Mouse (Mus musculus) forebrain, embryonic 11.5 days (tissue): ENCODE measurements at regions not wholly inside any gene's neighbourhood (a gene's known extent, or its start where the extent isn't known, plus 50 kb on each side); places are given as distances from the start of the nearest gene placed in this dataset.

Source experiments
- ATAC-seq: fragments of 200-750 bp; cut with Nextera tagmentation; replicated peaks from 2 replicates; pipeline ENCODE4 v1.8.0; 2017; ENCODE audit warnings: moderate TSS enrichment; ENCODE audit not compliant: low FRiP score
- DNase-seq: peaks from one replicate; pipeline ENCODE4 v3.0.0-alpha.2; 2017; ENCODE audit warnings: low spot score
- H3K27ac ChIP-seq: fragments of 300-500 bp; sonication (generic); 2 replicates; pipeline ENCODE4 v1.5.1; 2014; ENCODE audit warnings: low read depth, low read length
- H3K27me3 ChIP-seq: fragments of 300-500 bp; sonication (generic); 2 replicates; pipeline ENCODE4 v1.6.1; 2014; ENCODE audit warnings: mild to moderate bottlenecking, low read length, mixed read lengths; ENCODE audit not compliant: control insufficient read depth, insufficient read depth
- H3K36me3 ChIP-seq: fragments of 300-500 bp; sonication (generic); 2 replicates; pipeline ENCODE4 v1.6.1; 2014; ENCODE audit warnings: mild to moderate bottlenecking, low read length, moderate library complexity, mixed read lengths; ENCODE audit not compliant: control insufficient read depth, insufficient read depth
- H3K4me1 ChIP-seq: fragments of 300-500 bp; sonication (generic); replicated peaks from 2 replicates; pipeline ENCODE4 v1.6.1; 2014; ENCODE audit warnings: low read length, mixed read lengths; ENCODE audit not compliant: control insufficient read depth, insufficient read depth
- H3K4me2 ChIP-seq: fragments of 300-500 bp; sonication (generic); 2 replicates; pipeline ENCODE4 v1.6.1; 2014; ENCODE audit warnings: low read depth, mild to moderate bottlenecking, low read length, moderate library complexity, mixed read lengths; ENCODE audit not compliant: severe bottlenecking
- H3K4me3 ChIP-seq: fragments of 300-500 bp; sonication (generic); 2 replicates; pipeline ENCODE4 v1.5.1; 2014; ENCODE audit warnings: low read depth, low read length
- H3K9ac ChIP-seq: fragments of 300-500 bp; sonication (generic); 2 replicates; pipeline ENCODE4 v1.6.1; 2014; ENCODE audit warnings: low read length
- H3K9me3 ChIP-seq: fragments of 300-500 bp; sonication (generic); 2 replicates; pipeline ENCODE4 v1.6.1; 2016; ENCODE audit warnings: low read length, mixed read lengths; ENCODE audit not compliant: control insufficient read depth
- WGBS: fragments of 180-500 bp; shearing (Covaris S2); extraction: QIAGEN DNeasy Blood & Tissue Kit; methylation state at CpG from one replicate; pipeline ENCODE4 v1.1.7; 2014; 5-methylcytosine and 5-hydroxymethylcytosine counted together

DNA sequence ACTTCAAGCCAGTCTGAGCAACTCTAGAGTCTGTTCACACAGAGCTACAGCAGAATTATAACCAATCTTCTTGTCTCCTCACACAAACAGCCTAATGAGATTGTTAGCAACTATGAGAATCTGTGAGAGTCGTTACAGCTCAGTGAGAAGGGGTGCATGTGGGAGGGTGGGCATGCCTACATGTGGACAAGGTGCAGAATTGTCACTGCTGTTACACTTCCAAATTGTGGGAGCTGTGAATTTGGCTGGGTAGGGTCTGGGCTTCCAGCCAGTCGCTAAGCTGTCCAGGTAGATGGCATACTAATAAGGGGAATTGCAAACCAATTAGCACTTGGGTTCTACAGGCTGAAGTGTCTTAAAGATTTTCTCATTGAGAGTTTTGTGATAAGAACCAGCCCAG is 762.1 kb downstream of the Gm826 start:
- Histone ChIP-seq H3K9me3 (no peaks in the 10 kb centered on the region), H3K9ac (no peak overlapping the region), H3K4me3 (no peak overlapping the region), H3K27ac (no peak overlapping the region), H3K4me1 (no peaks in the 10 kb centered on the region), H3K4me2 (no peak overlapping the region), H3K27me3 (no peaks in the 10 kb centered on the region), H3K36me3 (no peaks in the 10 kb centered on the region)
- no peak for DNase-seq
- whole genome bisulfite sequencing = 78% methylated on average over 2 of the region's 2 CpGs
- no peak for ATAC-seq

DNA sequence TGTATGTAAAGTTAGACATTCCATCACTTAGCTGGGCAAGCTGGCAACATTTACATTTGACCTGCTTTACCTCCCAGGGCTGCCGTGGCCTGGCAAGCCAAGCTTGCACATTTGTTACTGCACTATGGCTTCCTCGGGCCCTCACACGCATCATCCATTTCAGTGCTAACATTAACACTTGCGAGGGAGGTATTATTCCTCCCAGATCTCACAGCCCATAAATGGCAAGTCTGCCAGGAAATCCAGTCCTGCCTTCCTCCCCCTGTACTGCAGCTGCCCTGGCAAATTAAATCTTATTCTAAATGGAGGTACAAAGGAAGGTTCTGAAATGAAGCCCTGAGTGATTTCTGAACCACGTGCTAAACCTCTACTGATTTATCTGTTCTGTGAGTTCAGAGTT is 758.7 kb downstream of the Gm826 start:
- ATAC-seq = no peak
- Histone ChIP-seq H3K9ac (no peak overlapping the region), H3K36me3 (no peaks in the 10 kb centered on the region), H3K27ac (no peak overlapping the region), H3K9me3 (no peaks in the 10 kb centered on the region), H3K4me2 (no peak overlapping the region), H3K4me3 (no peak overlapping the region), H3K4me1 (no peaks in the 10 kb centered on the region), H3K27me3 (no peaks in the 10 kb centered on the region)
- WGBS = 91% methylated on average over 5 of the region's 5 CpGs
- no peak for DNase-seq

- no peaks in the 10 kb centered on the region for H3K4me1 ChIP-seq
- no peak for DNase-seq
- H3K27ac ChIP-seq = no peak overlapping the region
- H3K9me3 ChIP-seq = no peaks in the 10 kb centered on the region
- H3K36me3 ChIP-seq = no peaks in the 10 kb centered on the region
- H3K4me2 ChIP-seq = no peak overlapping the region
- H3K27me3 ChIP-seq = no peaks in the 10 kb centered on the region
- H3K9ac ChIP-seq = no peak overlapping the region
- no peak for ATAC-seq
- 40% methylated on average over 8 of the region's 8 CpGs for WGBS
- no peak overlapping the region for H3K4me3 ChIP-seq
Measured at GRCm38 (mm10) chr2:159583103-159583502, 750.9 kb downstream of the Gm826 start.

- Histone ChIP-seq H3K27ac (no peak overlapping the region), H3K27me3 (no peaks in the 10 kb centered on the region), H3K9me3 (no peaks in the 10 kb centered on the region), H3K4me1 (no peaks in the 10 kb centered on the region), H3K4me2 (no peak overlapping the region), H3K4me3 (no peak overlapping the region), H3K36me3 (no peaks in the 10 kb centered on the region), H3K9ac (no peak overlapping the region)
- ATAC-seq (no peak), DNase-seq (no peak)
Measured at GRCm38 (mm10) chr2:159584641-159585040, 749.3 kb downstream of the Gm826 start.

DNA sequence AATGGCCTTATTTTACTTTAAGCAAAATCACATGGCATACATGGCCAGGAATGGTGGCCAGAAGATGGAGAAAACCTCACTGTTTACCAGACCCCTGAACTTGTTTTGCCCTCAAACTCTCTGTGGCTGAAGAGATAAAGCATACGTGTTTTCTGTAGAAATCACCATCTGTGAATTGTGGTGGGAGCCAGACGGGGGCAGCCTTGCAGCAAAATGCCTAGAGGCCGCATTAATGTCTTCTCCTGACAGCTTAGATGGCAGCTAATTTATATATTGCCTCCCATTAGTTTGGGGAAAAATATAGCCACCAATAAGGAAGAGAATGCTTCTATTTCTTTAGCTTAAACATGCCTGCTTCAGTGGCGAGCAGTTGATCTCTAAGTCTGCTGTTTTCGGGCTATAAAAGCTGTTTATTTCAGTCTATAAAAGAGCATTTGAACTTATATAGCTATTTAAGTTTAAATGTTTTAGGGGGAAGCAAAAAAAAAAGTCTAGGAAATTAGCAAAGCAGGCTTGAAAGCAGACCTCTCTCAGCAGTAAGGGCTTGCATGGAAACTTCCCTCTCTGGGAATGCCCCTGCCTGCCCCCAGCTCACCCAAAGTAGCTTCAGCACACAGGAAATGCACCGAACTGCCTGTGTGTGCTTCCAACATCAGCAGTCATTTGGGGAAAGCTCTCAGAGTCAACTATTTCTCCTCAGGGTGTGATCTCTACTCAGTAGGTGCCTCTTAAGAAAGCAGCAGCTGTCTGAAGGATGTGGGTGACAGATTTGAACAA is 747.1 kb downstream of the Gm826 start:
- ATAC-seq (no peak), DNase-seq (no peak)
- H3K4me3 ChIP-seq = no peak overlapping the region
- no peaks in the 10 kb centered on the region for H3K9me3 ChIP-seq
- H3K27me3 ChIP-seq = no peaks in the 10 kb centered on the region
- H3K36me3 ChIP-seq = no peaks in the 10 kb centered on the region
- no peak overlapping the region for H3K27ac ChIP-seq
- H3K4me2 ChIP-seq = no peak overlapping the region
- no peaks in the 10 kb centered on the region for H3K4me1 ChIP-seq
- no peak overlapping the region for H3K9ac ChIP-seq
- WGBS = 65% methylated on average over 6 of the region's 6 CpGs

GRCm38 (mm10) chr2:159591396-159592124 is 742.4 kb downstream of the Gm826 start:
- WGBS = 89% methylated on average over 2 of the region's 2 CpGs
- H3K9ac ChIP-seq = no peak overlapping the region

GRCm38 (mm10) chr2:159592841-159593240 is 741.1 kb downstream of the Gm826 start:
- H3K36me3 ChIP-seq = no peaks in the 10 kb centered on the region
- H3K9ac ChIP-seq = no peak overlapping the region
- H3K4me3 ChIP-seq = no peak overlapping the region
- no peak overlapping the region for H3K4me2 ChIP-seq
- no peaks in the 10 kb centered on the region for H3K9me3 ChIP-seq
- no peak for DNase-seq
- 82% methylated on average over 5 of the region's 5 CpGs for WGBS
- no peak for ATAC-seq
- no peaks in the 10 kb centered on the region for H3K4me1 ChIP-seq
- H3K27me3 ChIP-seq = no peaks in the 10 kb centered on the region
- no peak overlapping the region for H3K27ac ChIP-seq

More at GRCm38 (mm10) chr2:159591396-159592124, 742.4 kb downstream of the Gm826 start:
- no peak overlapping the region for H3K4me2 ChIP-seq
- H3K27me3 ChIP-seq = no peaks in the 10 kb centered on the region
- H3K27ac ChIP-seq = no peak overlapping the region
- no peaks in the 10 kb centered on the region for H3K36me3 ChIP-seq
- no peak overlapping the region for H3K4me3 ChIP-seq
- H3K4me1 ChIP-seq = no peaks in the 10 kb centered on the region
- ATAC-seq (no peak), DNase-seq (no peak)
- H3K9me3 ChIP-seq = no peaks in the 10 kb centered on the region

- H3K27me3 ChIP-seq = no peaks in the 10 kb centered on the region
- no peaks in the 10 kb centered on the region for H3K4me1 ChIP-seq
- 79% methylated on average over 6 of the region's 6 CpGs for WGBS
- ATAC-seq = no peak
- no peak overlapping the region for H3K27ac ChIP-seq
- no peak overlapping the region for H3K4me2 ChIP-seq
- H3K4me3 ChIP-seq = no peak overlapping the region
- no peak overlapping the region for H3K9ac ChIP-seq
- no peak for DNase-seq
- H3K36me3 ChIP-seq = no peaks in the 10 kb centered on the region
- no peaks in the 10 kb centered on the region for H3K9me3 ChIP-seq
Measured at GRCm38 (mm10) chr2:159596285-159596684, 737.7 kb downstream of the Gm826 start.

DNA sequence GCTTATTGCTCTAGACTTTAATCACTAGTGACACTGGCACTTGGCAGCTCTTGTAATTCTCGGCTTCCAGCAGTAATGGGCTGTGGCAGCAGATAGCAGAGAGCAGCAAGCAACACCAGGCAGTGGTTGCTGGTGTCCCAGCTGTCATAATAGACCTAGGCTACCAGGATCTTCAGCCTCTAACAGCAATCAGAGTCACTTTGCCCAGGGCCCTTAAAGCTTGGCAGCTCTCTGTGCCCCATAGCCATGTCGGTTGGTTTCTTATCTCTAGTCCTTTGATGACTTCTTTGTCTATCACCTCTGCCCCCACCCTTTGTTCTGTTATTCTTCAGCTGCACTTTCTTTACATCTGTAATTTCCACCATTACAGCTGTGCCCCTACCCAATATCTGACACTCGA is 735.9 kb downstream of the Gm826 start:
- DNase-seq (no peak), ATAC-seq (no peak)
- H3K4me2 ChIP-seq = no peak overlapping the region
- no peaks in the 10 kb centered on the region for H3K27me3 ChIP-seq
- no peaks in the 10 kb centered on the region for H3K36me3 ChIP-seq
- no peak overlapping the region for H3K27ac ChIP-seq
- H3K9ac ChIP-seq = no peak overlapping the region
- no peaks in the 10 kb centered on the region for H3K4me1 ChIP-seq
- no peak overlapping the region for H3K4me3 ChIP-seq
- 80% methylated on average over 3 of the region's 3 CpGs for WGBS
- H3K9me3 ChIP-seq = no peaks in the 10 kb centered on the region
